Mouse (Mus musculus) skeletal muscle tissue, adult 2 months (tissue): ENCODE data around the gene Slc2a6.

Experiments
- DNase-seq: peaks from one replicate; pipeline ENCODE4 v3.0.0-alpha.2; 2012; ENCODE audit warnings: low read depth, low spot score

Gene Slc2a6

DNA sequence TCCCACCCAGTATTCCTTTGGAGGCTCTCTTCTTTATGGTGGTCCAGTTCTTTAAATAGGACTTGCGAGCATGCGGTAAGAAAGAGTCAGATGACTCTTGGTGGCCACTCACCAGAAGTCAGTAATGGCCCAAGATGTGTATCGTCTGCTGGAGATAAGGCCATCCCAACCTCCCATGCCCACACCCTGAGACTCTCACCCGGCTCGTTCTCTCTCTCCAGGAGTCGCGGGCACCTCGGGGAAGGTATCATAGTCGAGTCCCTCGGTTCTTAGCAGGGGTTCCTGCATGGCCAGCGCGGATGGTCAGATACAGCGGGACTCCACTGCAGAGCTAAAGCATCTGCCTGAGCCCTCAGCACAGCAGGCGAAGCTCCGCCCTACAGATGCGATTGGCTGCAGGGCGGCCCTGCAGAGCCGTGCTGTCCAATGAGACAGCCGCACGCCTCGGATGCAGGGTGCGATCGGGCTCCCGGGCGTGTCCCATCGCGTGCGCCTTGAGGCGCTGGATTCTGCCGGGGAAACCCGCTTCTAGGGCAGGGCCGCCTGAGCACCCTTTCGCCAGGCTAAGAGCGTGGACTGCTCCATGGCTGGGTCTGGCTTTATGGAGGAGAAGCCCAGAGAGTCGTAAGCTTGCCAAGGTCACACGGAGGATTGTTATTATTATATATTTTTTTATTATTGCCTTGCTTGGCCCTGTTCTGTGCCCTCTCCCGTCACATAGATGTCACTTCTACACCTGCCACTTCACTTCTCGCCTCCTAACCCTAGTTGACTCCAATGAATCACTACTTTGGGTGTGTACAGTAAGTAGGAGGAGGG, at the start of gene Slc2a6:
TSS of gene Slc2a6 (minus strand) at position 381 of the 819 bp plus-strand sequence.
- DNase-seq = peak; percentile 81

DNA sequence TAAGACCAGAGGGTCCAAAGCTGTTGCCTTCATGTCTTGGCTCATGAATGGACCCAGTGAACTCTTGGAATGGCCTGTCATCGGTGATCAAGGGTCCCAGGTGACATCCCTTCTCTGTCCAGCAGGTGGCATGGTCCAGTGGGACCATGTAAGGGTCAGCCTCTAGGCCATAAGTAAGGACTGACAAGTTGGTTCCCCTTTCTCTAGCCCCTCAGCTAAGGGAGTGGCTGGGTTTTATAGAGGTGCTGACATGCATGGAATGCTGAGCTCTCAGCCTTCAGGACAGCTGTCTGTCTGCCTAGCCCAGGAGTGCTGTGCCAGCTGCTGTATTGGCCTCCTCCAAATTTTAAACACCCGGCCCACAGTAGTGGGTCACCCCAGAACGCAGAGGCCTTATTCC, 47.7 kb upstream of the Slc2a6 start:
- no peak for DNase-seq

DNA sequence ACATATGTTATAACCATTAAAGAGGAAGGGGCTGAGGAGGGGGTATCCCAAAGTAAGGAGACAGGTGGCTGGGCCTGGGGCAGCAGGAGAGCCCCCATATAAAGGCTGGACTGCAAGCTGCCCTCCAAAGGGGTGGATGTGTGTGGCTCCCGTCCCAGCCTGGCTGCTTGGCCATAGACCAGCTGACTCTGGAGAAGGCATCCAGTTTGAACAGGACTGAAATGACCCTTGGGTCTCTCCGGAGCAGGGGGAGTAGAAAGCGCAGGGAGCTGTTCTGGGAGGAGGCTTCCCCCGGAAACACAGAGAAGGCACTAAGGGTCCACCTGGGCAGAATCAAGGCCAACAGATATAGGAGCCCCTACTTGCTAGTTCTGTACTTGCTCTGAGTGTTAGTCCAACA, 47.0 kb upstream of the Slc2a6 start:
- no peak for DNase-seq

DNA sequence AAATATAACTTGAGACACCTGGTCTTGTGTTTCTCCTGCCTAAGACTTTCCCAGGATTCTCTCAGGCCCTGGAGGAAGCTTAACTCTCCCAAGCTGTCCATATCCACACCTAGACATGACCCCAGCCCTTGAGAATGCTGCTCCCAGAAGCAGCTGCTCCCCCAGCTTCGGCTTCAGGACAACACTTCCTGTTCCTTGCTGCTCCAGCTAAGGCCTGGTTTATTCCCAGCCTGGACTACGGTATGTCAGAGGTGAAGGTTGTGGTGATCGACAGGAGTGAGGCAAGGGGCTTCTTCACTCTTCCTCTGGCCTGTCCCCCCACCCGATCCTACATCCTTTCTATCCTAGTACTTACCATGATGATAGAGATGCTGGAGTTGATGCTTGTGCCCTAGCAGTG, 45.6 kb upstream of the Slc2a6 start:
- no peak for DNase-seq

DNA sequence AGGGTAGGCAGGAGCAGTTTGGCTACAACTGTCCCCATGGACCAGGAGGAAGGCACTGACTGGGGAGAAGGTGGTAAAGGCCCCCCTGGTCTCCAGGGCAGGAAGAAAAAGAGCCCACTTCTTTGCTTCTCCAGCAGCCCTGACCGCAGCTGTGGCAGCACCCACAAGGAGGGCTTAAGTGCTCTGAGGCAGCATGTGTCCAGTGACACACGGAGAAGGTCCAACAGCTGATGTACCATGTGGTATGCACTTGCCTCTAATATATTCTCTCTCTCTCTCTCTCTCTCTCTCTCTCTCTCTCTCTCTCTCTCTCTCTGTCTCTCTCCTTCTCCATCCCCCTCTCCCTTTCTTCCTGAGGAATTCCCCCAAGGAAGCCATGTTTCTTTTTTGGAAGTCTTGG, 44.2 kb upstream of the Slc2a6 start, which contains the start of gene Mymk:
TSS of gene Mymk (minus strand) at position 202 of the 400 bp plus-strand sequence.
- no peak for DNase-seq

DNA sequence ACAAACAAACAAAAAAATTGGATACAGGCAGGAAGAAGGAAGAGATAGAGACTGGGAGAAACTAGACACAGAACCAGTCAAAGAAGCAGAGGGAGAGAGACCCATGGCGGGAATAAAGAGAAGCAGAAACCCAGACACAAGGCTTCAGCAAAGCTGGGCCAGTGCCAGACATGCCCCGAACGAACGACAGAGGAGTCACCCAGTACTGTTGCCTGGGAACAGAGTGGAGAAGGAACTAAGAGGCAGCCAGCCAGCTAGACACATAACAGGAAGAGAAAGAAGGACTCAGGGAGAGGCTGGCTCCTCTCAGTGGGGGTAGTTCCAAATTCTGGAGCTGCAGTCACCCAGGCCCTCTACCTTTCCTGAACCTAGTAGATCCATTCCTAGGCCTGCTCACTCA, 43.3 kb upstream of the Slc2a6 start:
- no peak for DNase-seq

DNA sequence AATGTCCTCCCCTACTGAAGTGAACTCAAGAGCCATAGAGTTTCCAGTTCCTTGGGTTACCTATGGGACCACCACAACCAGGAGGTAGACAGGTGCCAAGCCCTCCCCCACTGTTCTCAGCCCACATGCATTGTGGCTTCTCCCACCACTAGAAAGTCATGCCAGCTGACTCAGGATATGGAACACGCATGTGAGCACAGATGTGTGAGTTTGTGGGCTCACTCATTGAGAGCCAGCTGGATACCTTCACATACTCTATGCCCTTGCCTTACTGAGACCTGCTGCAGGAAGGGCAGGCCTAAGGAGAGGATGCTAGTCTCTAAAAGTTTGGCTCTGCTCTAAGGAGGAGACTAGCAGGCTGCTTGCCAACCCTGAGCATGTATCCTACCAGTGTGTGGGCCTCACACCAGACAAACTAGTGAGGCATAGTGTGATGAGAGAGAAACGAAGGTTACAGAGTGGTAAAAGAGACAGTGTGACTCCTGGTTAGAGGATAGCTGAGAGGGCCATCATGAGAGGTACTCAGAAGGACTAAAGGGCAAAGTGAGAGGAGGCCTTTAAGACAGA, 42.5 kb upstream of the Slc2a6 start:
- no peak for DNase-seq

DNA sequence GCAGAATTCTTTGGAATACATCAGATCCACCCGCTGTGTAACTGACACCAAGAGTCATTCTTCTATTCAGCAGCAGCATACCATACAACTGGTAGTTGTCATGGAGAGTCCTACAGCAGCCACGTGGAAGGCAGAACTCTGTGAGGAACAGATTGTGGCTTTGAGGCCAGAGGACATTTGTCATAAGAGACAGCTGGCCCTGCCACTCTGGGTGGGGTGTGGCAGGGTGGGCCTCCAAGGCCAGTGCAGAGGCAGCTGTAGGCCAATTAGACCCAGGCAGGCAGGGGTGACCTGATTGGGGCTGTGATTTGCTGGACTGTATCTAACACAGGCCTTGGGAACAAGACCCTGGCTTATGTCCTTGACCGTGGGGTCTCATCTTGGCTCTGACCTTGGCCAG, 41.8 kb upstream of the Slc2a6 start:
- DNase-seq = no peak

DNA sequence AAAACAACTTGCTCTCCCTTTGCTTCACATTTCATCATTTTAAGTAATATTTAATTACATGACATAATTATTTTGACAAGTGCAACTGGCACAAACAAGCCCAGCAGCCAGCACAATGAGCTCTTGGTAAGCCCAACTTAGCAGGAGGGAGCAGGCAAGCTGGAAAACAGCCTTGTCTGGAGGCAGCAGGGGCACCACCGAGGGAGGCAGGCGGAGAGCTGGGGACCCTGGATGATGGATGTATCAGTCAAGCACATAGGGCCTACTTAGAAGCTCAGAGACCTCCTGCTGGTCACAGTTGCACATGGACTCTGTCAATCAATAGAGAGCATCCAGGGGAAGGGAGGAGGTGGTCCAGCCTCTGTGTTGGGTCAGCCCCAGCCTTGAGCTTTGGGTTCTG, 40.2 kb upstream of the Slc2a6 start:
- DNase-seq = no peak

DNA sequence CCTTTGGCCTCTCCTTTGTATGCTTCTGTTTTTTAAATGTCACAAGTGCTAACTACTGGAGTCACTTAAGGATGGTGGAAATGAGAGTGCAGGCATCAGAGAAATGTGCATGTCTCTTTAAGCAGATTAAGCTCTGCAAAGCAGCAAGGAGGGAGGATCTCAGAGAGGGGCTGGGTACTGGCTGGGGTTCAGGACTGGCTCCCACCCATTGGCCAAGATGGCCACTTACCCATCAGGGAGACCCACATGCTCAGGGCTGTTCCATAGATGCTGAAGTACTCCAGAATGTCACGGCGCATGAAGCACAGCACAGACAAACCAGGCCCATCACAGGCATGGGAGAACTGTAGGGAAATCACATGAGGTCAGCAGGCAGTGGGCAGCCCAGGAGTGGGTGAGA, 39.3 kb upstream of the Slc2a6 start:
- DNase-seq = no peak

DNA sequence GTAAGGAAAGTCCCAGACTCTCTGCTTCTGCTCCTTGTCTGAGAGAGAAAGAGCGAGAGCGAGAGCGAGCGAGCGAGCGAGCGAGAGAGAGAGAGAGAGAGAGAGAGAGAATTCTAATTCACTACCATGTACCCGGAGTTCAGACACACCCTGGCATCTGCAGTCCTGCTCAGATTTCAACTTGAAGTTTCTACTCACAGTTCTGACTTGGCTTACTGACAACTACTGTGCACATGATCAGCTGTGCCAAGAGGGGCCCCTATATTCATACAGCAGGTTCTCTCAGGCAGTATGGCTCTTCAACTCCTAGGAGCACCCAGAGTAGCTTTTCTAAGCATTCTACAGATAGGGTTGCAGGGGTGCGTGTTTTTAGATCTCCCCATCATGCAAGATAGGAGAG, 31.4 kb upstream of the Slc2a6 start:
- no peak for DNase-seq

DNA sequence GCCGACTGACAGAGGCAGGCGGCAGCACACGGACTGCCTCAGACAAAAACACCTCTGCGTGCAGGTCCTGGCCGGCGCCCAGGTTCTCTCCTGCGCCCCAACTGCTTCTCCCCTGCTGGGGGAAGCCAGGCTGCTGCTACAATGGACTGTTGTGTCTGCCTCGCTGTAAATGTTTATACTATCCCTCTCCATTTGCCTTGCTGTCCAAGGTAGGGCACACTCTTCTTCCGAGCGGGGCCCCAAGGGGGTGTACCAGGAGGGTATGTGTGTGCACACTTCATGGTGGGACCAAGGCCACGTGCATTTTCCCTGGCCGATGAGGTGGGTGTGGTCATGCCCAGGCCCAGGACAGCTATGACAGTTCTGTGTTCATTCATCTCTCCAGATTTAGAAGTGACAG, 31.0 kb upstream of the Slc2a6 start:
- no peak for DNase-seq

DNA sequence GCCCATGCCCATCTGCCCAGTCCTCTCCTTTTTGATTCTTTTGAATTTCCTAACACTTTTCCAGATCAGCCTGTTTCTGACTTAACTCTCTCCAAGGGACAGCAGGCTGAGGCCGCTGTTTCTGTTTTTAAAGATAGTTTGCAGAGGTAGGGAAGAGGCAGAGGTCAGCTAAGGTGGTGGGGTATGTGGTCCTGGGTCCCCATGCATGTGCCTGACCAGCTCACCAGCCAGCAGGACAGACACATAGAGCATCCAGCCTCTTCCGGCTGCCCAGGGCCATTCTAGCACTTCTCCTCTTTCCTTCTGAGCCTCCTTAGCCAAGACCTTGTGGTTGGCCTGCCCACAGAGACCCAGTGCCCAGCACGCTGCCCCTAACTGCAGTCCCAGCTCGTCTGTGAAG, 30.5 kb upstream of the Slc2a6 start:
- no peak for DNase-seq

DNA sequence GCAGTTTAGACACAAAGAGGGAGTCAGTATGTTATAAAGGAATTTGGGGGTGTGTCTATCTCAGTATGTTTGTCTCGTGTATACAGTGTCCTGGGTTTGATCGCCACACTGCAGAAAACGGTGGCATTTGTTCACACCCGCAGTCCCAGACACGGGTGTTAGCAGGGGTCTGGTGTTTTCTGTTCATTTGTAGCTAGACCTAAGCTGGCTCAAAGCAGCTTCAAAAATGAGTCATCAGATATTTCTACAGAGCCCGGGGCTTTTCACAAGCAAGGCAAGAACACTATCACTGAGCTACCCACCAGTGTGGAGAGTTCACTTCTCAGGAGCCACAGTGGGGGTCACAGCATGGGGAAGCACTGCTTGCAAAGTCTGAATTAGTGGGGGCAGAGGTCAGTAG, 21.6 kb upstream of the Slc2a6 start:
- DNase-seq = no peak

DNA sequence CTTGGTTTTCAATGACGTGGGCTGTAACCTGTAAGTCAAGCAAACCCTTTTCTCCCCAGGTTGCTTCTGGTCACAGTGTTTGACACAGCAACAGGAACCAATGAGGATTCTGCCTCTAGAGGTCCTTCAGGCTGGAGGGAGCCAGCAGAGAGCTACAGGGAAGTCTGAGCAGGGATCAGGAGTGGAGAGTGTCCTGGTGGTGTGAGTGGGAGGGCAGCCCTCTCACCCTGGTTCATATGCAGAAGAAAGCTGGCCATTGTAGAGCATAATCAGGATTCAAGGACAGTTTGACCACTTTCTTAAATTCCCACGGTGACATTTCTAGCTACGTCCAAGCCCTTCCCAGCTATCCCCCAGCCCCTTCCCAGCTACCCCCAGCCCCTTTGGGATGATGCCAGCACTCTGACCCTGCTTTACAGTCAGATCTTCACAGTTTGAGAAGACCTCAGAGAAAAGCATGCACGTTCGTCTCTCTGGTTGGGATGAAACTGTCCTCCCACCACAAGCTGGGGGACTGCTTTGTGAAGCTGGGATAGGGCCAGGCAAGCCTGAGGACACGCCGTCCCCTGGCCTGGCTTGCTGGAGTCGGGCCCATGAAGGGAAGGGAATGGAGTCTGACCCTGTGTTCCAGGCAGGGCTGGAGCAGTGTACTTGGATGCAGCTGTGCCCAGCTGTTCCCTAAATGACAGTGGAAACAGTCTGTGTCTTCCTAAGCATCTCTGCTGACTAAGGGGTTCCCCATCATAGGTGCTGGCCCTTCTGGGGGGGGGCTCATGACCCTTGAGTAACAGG, 18.4 kb upstream of the Slc2a6 start:
- DNase-seq = peak; percentile 70

DNA sequence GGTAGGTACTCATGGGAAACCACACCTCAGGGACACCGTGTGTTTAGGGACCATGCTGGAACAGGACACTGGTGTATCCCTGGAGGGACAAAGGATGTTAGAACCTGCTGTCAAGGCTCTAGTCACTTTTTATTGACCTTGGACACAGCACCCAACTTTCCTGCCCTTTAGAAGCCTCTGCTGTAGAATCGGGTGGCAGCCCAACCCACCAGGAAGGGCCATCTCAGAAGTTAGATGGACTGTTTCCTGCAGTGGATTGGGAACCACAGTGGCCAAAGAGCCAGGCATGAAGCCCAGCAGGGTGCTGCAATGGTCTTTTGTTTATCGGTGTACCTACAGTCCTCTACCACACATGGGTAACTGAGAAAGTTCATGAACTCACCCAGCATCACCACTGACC, 16.8 kb upstream of the Slc2a6 start:
- DNase-seq = no peak

DNA sequence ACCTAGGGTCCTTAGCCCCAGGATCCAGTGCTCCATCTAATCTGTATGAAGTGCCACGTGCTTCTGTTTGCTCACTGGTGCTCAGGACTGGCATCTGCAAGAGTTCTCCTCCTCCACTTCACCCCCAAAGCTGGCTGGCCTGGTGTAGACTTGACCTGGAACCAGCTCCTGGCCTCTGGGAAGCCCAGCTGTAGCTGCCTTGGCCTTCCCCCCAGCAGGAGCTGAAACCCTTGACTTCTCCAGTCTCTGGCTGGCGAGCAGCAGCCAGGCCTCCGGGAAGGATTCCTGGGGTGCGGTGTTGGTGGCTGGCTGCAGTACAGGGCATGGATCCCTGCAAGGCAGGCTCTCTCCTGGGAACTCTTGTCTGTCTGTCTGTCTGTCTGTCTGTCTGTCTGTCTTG, 16.4 kb upstream of the Slc2a6 start:
- DNase-seq = peak; percentile 42

DNA sequence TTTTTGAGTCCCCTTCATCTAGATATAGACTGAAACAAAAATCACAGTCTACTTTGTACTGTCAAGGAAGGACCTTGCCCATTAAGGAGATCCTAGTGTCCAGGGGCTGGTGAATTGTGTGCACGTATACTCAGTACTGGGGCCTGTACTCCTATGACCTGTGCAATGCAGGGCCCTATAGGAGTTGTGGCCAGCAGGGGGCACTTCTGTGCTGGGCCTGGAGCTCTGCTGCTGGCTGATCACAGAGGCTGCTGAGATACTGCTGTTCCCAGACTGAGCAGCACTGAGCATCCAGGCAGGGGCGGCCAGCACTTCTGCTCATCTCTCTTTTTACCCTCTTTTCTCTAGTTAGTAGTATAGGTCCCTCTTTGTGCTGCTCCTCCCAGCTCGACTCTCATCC, 15.7 kb upstream of the Slc2a6 start:
- DNase-seq = peak; percentile 66

DNA sequence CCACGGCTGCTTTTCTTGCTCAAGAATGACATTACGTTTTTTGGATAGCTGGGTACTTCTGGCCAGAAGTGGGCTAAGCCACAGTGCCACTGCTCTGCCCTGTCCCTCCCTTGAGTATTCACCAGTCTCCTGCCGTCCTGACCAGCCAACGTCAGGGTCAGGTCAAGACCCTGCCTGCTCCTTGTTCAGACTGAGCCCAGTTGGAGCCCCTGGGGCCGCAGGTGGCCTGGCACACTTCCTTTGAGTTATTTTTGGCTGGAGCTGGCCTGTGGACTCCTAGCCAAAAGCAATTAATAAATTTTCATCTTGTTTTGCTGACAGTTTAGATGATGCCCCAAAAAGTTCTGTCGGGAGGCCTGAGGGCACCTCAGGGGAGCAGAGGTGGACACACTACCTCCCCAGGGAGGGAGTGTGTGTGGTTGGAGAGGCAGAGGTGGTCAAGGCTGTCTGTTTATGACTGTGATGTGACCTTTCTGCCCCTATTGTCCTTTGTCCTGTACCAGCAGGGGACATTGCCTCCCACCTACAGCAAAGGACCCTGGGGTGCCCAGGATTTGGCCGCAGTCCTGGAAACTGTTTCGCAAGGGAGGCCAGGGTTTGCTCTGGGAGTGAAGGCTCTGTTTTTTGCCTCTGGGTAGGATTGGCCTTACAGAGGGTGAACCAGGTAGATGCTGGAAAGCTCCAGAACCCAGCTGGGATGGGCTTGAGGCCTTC, 14.5 kb upstream of the Slc2a6 start:
- DNase-seq = no peak

DNA sequence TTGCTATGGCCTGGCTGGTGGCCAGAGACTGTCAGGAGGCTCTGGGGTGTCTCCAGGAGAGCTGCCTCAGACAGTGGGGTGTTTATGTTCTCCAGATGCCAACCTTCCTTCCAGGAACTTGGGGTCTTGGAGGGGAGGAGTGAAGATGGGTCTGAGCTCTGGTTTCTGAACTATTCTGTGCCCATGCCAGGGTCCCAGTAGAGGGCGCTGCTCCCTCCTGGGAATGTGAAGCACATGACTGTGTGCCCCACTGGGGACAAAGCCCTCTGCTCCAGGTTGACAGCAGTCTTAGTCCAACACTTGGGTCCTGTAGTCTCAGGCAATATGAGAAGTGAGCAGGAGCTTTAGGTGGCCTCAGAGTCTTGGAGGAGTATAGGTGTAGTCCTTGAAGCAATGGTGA, 11.5 kb upstream of the Slc2a6 start:
- DNase-seq = no peak

DNA sequence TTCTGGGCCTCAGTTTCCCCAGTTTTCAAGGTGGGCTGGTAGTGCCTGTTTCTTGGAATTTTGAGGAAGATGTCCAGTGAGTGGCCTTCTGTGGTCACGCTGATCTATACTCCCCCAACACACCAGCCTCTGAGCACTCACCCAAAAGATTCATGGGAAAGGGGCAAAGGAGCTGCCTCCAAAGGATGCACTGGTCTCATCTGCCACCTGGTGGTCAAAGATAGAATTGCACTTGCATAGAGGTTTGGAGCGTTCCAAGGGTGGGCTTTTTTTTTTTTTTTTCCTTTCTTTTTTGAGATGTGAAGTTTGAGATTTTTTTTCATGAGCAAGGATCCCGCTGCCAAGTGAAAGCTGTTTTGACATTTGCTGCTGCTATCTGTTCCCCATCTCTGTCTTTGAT, 10.8 kb upstream of the Slc2a6 start:
- peak; percentile 36 for DNase-seq

DNA sequence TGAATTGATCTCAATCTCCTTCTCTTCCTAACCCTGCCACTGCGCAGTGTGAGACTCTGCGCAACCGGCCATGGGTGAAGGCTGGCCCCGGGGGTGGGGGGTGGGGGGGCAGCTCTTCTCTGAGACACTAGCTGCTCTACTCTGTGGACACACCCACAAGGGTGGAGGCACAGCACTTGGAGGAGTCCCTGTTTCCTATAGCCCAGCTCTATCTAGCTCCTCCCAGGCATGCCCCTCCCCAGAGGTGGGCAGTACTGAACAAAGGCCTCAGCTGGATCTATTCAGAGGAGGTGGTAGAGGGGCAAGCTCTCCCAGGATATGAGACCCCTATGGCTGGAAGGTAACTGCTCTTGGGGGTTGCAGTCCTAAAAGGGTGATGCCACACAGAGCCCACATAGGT, 9.2 kb upstream of the Slc2a6 start:
- DNase-seq = no peak
